Mouse (Mus musculus) kidney, postnatal 0 days (tissue): Measurements from ENCODE around the gene Tpsg1. TPM values are rescaled to one million over a fixed set of nuclear protein-coding genes. Genes with fewer than 3 reads are reported as not detected.

Experiments
- ATAC-seq: fragments of 200-750 bp; cut with Nextera tagmentation; replicated peaks from 2 replicates; pipeline ENCODE4 v1.8.0; 2017; ENCODE audit warnings: low read depth, moderate number of reproducible peaks, moderate TSS enrichment, moderate library complexity; ENCODE audit not compliant: low FRiP score
- DNase-seq: peaks from one replicate; pipeline ENCODE4 v3.0.0-alpha.2; 2016; ENCODE audit warnings: low spot score
- H3K27ac ChIP-seq: fragments of 300-500 bp; sonication (generic); 2 replicates; pipeline ENCODE4 v1.5.1; 2014; ENCODE audit warnings: mild to moderate bottlenecking
- H3K27me3 ChIP-seq: fragments of 300-500 bp; sonication (generic); 2 replicates; pipeline ENCODE4 v1.6.1; 2014; ENCODE audit warnings: low read length, mixed read lengths; ENCODE audit not compliant: insufficient read depth
- H3K36me3 ChIP-seq: fragments of 300-500 bp; sonication (generic); 2 replicates; pipeline ENCODE4 v1.6.1; 2014; ENCODE audit warnings: low read length, mixed read lengths; ENCODE audit not compliant: insufficient read depth
- H3K4me1 ChIP-seq: fragments of 300-500 bp; sonication (generic); replicated peaks from 2 replicates; pipeline ENCODE4 v1.6.1; 2014; ENCODE audit warnings: antibody characterized with exemption, low read length, mixed read lengths; ENCODE audit not compliant: insufficient read depth
- H3K4me2 ChIP-seq: fragments of 300-500 bp; sonication (generic); 2 replicates; pipeline ENCODE4 v1.6.1; 2014; ENCODE audit warnings: mild to moderate bottlenecking, low read length, moderate library complexity, mixed read lengths
- H3K4me3 ChIP-seq: fragments of 300-500 bp; sonication (generic); replicated peaks from 2 replicates; pipeline ENCODE4 v1.5.1; 2014; ENCODE audit warnings: low read depth, low read length
- H3K9ac ChIP-seq: fragments of 300-500 bp; sonication (generic); 2 replicates; pipeline ENCODE4 v1.6.1; 2014; ENCODE audit warnings: low read depth, low read length
- H3K9me3 ChIP-seq: fragments of 300-500 bp; sonication (generic); replicated peaks from 2 replicates; pipeline ENCODE4 v1.6.1; 2016; ENCODE audit warnings: low read length, inconsistent platforms, mixed read lengths
- CTCF ChIP-seq: IDR thresholded peaks from 2 replicates; pipeline ENCODE4 v1.5.1; 2016; ENCODE audit warnings: antibody characterized with exemption, low read depth, mild to moderate bottlenecking, moderate library complexity
- WGBS: fragments of 180-500 bp; shearing (Covaris S2); extraction: QIAGEN DNeasy Blood & Tissue Kit; methylation state at CpG from one replicate; pipeline ENCODE4 v1.1.7; 2014; 5-methylcytosine and 5-hydroxymethylcytosine counted together
- polyA plus RNA-seq: library from polyadenylated mRNA; unstranded; fragments of >200 nt; fragmentation: Nextera tagmentation; extraction: Ambion mirVana; gene quantifications from 2 replicates; pipeline ENCODE4 v1.2.1, GENCODE M21; 2015

The Tpsg1 gene
- polyA plus RNA-seq, 1 experiment from 2014 or later, result 0.41 TPM

DNA sequence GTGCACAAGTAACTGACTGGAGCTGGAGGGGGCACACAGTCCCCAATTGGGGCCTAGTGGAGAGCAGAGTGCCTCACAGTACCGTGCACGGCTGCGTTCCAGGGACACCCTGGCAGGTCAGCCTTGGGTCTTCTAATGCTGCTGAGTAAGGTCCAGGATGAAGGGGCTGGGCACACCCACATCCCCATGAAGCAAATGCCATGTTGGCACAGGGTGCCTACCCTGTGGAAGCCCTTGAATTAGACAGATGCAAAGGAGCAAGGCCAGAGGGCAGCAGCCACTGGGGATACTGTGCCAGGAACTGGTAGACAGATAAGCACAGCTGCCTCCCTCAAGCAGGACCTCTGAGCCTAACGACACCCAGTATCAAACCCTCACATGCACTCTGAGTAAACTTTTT, 25.5 kb downstream of the Tpsg1 start:
- TF ChIP-seq CTCF, result no peak
- DNase-seq, result no peak
- WGBS, result 82% methylated on average over 4 of the region's 4 CpGs

DNA sequence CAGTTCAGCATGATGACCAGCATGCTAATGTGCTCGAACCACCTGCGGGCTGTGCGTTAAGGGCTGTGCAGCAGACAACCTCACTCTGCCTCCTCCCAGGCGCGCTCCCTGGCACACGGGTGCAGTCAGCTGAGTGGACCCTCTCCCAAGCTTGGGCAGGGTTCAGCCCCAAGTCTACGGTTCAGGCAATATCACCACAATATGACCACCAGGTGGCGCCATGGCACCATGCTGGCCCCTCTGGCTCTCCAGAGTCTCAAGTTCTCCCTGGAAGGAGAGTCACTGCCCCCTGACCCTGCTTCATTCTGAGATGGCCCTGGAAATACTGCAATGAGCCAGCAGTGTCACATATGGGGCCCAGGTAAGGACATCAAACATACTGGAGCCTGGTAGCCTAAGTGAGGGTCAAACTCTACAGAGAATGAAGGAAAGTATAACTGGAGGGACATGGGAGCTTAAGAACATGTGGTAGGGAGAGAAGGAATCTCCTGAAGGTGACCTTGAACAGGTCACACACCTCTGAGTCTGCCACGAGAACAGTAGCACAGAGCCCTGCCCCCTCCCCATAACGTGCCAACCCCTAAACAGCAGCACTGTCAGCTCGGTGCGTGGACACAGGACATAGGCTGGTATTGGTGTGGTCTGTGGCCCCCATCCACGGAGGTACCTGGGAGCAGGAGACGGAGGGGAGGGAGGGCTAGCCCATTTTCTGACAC, 28.9 kb downstream of the Tpsg1 start:
- ATAC-seq (peak; percentile 55), DNase-seq (peak; percentile 84)
- TF ChIP-seq CTCF, result peak; percentile 98
- Histone ChIP-seq H3K27me3 (no peaks in the 10 kb centered on the region), H3K4me2 (no peak overlapping the region), H3K4me3 (no peak overlapping the region), H3K9me3 (no peaks in the 10 kb centered on the region), H3K9ac (no peak overlapping the region), H3K27ac (no peak overlapping the region), H3K36me3 (no peaks in the 10 kb centered on the region), H3K4me1 (0 out of 2 replicates have a peak, but pooled peaks cover 2% of the 10 kb centered on the region)
- WGBS, result 32% methylated on average over 14 of the region's 14 CpGs

More for the DNA sequence above, 25.5 kb downstream of the Tpsg1 start:
- H3K4me1 ChIP-seq, result no peaks in the 10 kb centered on the region
- H3K9me3 ChIP-seq, result no peaks in the 10 kb centered on the region
- ATAC-seq, result no peak
- H3K4me2 ChIP-seq, result no peak overlapping the region
- H3K4me3 ChIP-seq, result no peak overlapping the region
- H3K9ac ChIP-seq, result no peak overlapping the region
- no peak overlapping the region for H3K27ac ChIP-seq
- H3K36me3 ChIP-seq, result no peaks in the 10 kb centered on the region
- H3K27me3 ChIP-seq, result no peaks in the 10 kb centered on the region

DNA sequence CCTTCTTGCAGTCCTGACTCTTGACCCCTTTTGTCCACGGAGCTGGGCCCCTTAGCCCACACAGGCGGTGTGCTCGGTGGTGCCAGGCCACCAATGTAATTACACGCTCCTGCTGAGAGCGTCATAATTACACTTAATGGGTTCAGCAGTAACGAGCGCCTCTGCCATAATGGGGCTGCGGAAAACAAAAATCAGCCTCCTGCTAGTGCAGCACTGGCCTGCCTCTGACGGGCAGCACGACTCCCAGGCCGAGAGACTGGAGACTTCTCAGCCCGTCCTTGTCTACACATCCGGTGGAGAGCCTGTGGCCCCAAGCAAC, 29.4 kb downstream of the Tpsg1 start:
- no peak overlapping the region for H3K4me2 ChIP-seq
- H3K4me1 ChIP-seq, result 0 out of 2 replicates have a peak, but pooled peaks cover 2% of the 10 kb centered on the region
- DNase-seq, result no peak
- no peak overlapping the region for H3K27ac ChIP-seq
- ATAC-seq, result 0 out of 2 replicates have a peak, but pooled peaks have one; percentile 19
- H3K9me3 ChIP-seq, result no peaks in the 10 kb centered on the region
- no peaks in the 10 kb centered on the region for H3K36me3 ChIP-seq
- 42% methylated on average over 13 of the region's 13 CpGs for WGBS
- no peak overlapping the region for H3K9ac ChIP-seq
- H3K4me3 ChIP-seq, result no peak overlapping the region
- no peaks in the 10 kb centered on the region for H3K27me3 ChIP-seq
- no peak for TF ChIP-seq CTCF

DNA sequence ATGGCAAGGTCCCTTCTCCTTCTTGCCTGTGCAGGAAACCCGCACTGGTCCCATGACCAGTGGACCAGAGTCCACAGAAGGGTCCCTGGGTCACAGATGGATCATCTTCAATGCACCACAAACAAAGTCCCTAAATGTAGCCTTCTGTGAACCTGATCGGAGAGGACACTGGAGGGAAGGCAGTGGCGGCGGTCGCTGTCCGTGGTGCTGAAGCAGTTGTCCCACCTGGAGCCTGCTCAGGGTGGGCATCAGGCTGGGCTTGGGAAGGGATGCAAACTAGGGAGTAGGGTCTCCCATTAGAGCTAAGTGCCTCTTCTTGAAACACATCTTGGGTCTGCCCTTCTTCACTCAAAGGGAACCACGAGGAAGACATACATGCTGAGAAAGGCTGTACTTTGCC, 31.4 kb downstream of the Tpsg1 start:
- peaks cover 5% of the 10 kb centered on the region; the same call in 1 of the 2 replicates for H3K4me1 ChIP-seq
- no peak overlapping the region for H3K27ac ChIP-seq
- peak; percentile 70 for DNase-seq
- no peak overlapping the region for H3K4me2 ChIP-seq
- no peak overlapping the region for H3K9ac ChIP-seq
- no peak for TF ChIP-seq CTCF
- no peak overlapping the region for H3K4me3 ChIP-seq
- no peak for ATAC-seq
- H3K27me3 ChIP-seq, result no peaks in the 10 kb centered on the region
- no peaks in the 10 kb centered on the region for H3K36me3 ChIP-seq
- 5% methylated on average over 7 of the region's 7 CpGs for WGBS
- no peaks in the 10 kb centered on the region for H3K9me3 ChIP-seq

DNA sequence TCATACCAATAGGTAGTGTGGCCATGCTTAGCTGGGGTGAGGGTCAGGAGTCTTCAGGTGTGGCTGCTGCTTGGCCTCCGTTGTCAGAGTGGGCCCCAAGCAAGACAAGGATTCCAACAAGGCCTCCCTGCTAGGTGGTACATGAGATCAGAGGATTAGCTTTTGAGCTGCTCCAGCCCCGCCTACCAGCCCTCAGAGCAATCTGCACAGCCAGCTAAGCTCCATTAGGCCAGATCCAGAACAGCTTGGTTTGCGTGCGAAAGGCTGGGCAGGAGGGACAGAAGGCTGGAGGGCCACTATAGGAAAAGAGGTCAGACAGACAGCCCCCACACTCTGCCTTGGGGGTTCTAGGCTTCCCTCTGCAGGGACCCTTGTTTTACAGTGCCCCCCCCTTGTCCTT, 32.4 kb downstream of the Tpsg1 start:
- 50% methylated on average over 4 of the region's 4 CpGs for WGBS
- no peak overlapping the region for H3K4me2 ChIP-seq
- H3K27ac ChIP-seq, result no peak overlapping the region

DNA sequence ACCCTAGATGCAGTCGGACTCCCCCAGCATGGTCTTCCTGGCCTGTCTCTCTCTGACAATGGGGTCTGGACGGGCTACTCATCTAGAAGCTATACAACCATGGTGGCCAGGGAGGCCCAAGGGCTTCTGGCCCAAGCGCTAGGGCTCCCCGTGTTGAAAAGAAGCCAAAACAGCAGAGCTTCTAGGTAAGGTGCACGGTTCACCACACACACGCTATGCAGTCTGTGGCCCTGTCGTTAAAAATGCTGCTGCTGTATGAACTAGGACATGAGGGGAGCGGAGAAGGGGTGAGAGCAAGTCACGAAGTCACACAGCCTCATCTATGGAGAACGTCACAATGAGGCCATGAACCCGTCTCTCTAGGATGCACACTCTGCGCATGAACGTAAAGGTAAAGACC, 33.2 kb downstream of the Tpsg1 start:
- peaks cover 12% of the 10 kb centered on the region; the same call in 1 of the 2 replicates for H3K4me1 ChIP-seq
- H3K4me2 ChIP-seq, result no peak overlapping the region

More for the DNA sequence above, 32.4 kb downstream of the Tpsg1 start:
- peaks cover 12% of the 10 kb centered on the region; the same call in 1 of the 2 replicates for H3K4me1 ChIP-seq
- DNase-seq (no peak), ATAC-seq (no peak)
- no peak overlapping the region for H3K9ac ChIP-seq
- no peaks in the 10 kb centered on the region for H3K27me3 ChIP-seq
- H3K4me3 ChIP-seq, result no peak overlapping the region
- no peaks in the 10 kb centered on the region for H3K36me3 ChIP-seq
- H3K9me3 ChIP-seq, result no peaks in the 10 kb centered on the region
- no peak for TF ChIP-seq CTCF

More for the DNA sequence above, 33.2 kb downstream of the Tpsg1 start:
- ATAC-seq (no peak), DNase-seq (no peak)
- no peak overlapping the region for H3K4me3 ChIP-seq
- no peak for TF ChIP-seq CTCF
- WGBS, result 64% methylated on average over 13 of the region's 13 CpGs
- H3K27ac ChIP-seq, result no peak overlapping the region
- H3K9me3 ChIP-seq, result no peaks in the 10 kb centered on the region
- H3K36me3 ChIP-seq, result no peaks in the 10 kb centered on the region
- no peak overlapping the region for H3K9ac ChIP-seq
- H3K27me3 ChIP-seq, result no peaks in the 10 kb centered on the region
